Mouse (Mus musculus): ENCODE measurements around the gene Cutc. TPM values are rescaled to one million over a fixed set of nuclear protein-coding genes. Genes with fewer than 3 reads are reported as not detected.
A peak's percentile ranks its signal among the peaks of the same experiment; 100 is the strongest.

Cutc gene
- polyA plus RNA-seq, 1 experiment from 2014 or later: 11.4 TPM

DNA sequence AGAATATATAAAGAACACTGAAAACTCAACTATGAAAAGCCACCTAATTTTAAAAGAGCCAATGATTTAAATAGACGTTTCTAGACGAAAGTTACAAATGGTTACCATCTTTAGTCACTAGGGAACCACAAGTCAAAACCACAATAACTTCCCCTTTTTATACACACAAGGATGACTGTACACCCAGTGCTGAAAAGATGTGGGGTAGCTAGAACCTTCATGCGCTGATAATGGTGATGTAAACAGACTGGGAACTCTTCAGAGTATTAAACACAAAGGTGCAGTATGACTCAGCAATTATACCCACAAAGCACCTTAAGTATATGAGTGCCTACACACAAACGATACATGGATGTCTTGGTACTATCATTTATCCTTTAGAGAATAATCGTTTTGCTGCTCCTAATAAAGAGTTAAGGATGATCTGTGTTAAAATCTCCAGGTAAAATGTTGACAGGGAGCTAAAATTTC is 18.7 kb downstream of the Cutc start:
- peaks cover 3% of the 10 kb centered on the region; the same call in 1 of the 2 replicates for H3K36me3 ChIP-seq (replicated peaks)
- no peak overlapping the region for H3K9ac ChIP-seq
- H3K4me2 ChIP-seq: no peak overlapping the region
- no peak for ATAC-seq (ENCODE audit: insufficient read depth)
- H3K4me3 ChIP-seq (replicated peaks): no peak overlapping the region
- 25% methylated on average over 5 of the region's 5 CpGs for WGBS (ENCODE audit: insufficient replicate concordance)
- H3K27ac ChIP-seq (replicated peaks): no peak overlapping the region
- no peaks in the 10 kb centered on the region for H3K27me3 ChIP-seq
- peaks cover 14% of the 10 kb centered on the region for H3K4me1 ChIP-seq (replicated peaks)
- H3K9me3 ChIP-seq (replicated peaks): no peaks in the 10 kb centered on the region

DNA sequence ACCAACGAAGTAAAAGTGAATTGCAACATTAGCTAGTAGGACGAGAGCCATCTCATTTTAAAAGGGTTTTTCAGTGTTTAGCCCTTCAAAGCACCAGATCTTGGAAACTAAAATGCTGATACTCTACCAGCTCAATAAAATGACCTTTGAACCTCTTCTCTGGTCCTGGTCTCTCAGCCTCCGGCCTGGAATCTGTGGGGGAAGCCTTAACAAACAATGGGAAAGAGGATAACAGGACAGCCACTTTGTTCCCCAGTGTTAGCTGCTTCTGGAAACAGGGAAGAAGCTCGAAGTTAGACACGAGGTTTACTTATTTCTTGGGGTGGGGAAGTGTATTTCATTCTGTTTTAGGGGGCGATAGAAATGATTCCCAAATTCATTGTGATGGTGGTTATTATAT is 19.5 kb downstream of the Cutc start:
- H3K9me3 ChIP-seq (replicated peaks): no peaks in the 10 kb centered on the region
- H3K4me3 ChIP-seq (replicated peaks): no peak overlapping the region
- H3K4me1 ChIP-seq (replicated peaks): peaks cover 14% of the 10 kb centered on the region
- no peak overlapping the region for H3K27ac ChIP-seq (replicated peaks)
- ATAC-seq (ENCODE audit: insufficient read depth): no peak
- H3K27me3 ChIP-seq: no peaks in the 10 kb centered on the region
- 58% methylated on average over 6 of the region's 6 CpGs for WGBS (ENCODE audit: insufficient replicate concordance)
- peaks cover 3% of the 10 kb centered on the region; the same call in 1 of the 2 replicates for H3K36me3 ChIP-seq (replicated peaks)
- no peak overlapping the region for H3K9ac ChIP-seq
- no peak overlapping the region for H3K4me2 ChIP-seq

DNA sequence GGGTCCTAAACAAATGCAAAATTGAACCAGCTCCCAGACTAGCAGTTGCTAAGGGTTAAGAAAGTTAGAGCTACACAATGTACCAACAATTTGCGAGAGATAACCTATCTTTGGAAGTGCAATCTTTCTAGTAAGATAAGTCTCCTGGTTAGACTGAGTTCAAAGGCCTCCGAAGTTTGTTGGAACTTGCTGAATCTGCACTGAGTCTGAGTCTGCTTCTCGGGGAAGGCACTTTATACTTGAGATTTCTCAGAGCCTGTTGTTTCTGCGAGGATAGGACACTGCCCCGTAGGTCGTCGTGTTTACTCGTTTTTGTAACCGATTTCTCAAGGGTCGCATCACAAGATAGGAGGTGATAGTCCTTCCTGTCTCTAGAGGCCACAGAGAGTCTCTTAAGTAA is 22.6 kb downstream of the Cutc start:
- Histone ChIP-seq H3K4me1 (replicated peaks) (peaks cover 16% of the 10 kb centered on the region; the same call in 1 of the 2 replicates), H3K36me3 (replicated peaks) (no peaks in the 10 kb centered on the region), H3K27ac (replicated peaks) (no peak overlapping the region), H3K9me3 (replicated peaks) (no peaks in the 10 kb centered on the region), H3K4me3 (replicated peaks) (no peak overlapping the region), H3K4me2 (no peak overlapping the region; the same call in 1 of the 2 replicates), H3K9ac (no peak overlapping the region), H3K27me3 (no peaks in the 10 kb centered on the region)
- 34% methylated on average over 10 of the region's 10 CpGs for whole genome bisulfite sequencing (ENCODE audit: insufficient replicate concordance)
- ATAC-seq (ENCODE audit: insufficient read depth): no peak

DNA sequence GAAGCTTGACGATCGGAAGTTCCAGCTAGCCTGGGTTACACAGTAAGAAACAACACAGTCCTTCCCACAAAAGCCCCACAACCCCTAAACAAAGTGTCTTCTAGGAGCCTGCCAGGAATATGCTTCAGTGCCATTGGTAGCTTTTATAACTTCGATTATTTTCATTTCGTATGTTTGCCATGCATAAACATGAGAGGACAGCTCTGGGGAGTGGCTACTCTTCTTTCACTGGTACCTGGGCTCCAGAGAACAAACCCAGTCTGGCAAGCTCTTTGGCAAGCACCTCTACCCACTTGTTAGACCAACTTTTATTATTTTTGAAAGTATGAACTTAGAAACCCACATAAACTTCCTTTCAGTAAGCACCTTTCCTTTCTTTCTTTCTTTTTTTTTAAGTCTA is 23.8 kb downstream of the Cutc start:
- no peak overlapping the region for H3K9ac ChIP-seq
- H3K9me3 ChIP-seq (replicated peaks): no peaks in the 10 kb centered on the region
- no peak overlapping the region for H3K4me3 ChIP-seq (replicated peaks)
- no peaks in the 10 kb centered on the region for H3K36me3 ChIP-seq (replicated peaks)
- H3K27me3 ChIP-seq: no peaks in the 10 kb centered on the region
- H3K27ac ChIP-seq (replicated peaks): no peak overlapping the region
- no peak for ATAC-seq (ENCODE audit: insufficient read depth)
- H3K4me2 ChIP-seq: no peak overlapping the region
- H3K4me1 ChIP-seq (replicated peaks): peaks cover 15% of the 10 kb centered on the region; the same call in 1 of the 2 replicates
- 63% methylated on average over 4 of the region's 4 CpGs for WGBS (ENCODE audit: insufficient replicate concordance)

DNA sequence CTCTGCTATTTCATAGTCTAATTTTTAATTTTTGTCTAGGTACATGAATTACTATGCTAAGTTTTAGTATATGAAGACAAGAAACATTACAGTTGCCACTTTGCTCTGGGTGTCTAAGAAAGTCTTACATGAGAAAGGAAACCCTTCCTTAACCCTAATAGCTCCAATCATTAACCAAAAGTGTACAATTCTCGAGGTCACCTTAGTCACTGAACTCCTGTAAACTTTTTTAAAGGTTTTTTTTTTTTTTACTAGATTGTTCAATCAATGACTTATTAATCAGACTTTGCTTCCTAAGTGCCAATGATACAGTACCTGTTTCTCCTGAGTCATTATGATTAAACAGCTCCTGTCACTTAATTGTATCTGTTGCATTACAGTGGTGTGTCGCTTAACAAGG is 24.5 kb downstream of the Cutc start:
- Histone ChIP-seq H3K27ac (replicated peaks) (no peak overlapping the region), H3K4me1 (replicated peaks) (peaks cover 12% of the 10 kb centered on the region; the same call in 1 of the 2 replicates), H3K9ac (no peak overlapping the region), H3K4me2 (no peak overlapping the region), H3K27me3 (no peaks in the 10 kb centered on the region), H3K4me3 (replicated peaks) (no peak overlapping the region), H3K36me3 (replicated peaks) (no peaks in the 10 kb centered on the region), H3K9me3 (replicated peaks) (no peaks in the 10 kb centered on the region)
- WGBS (ENCODE audit: insufficient replicate concordance): 51% methylated on average over 2 of the region's 2 CpGs
- ATAC-seq (ENCODE audit: insufficient read depth): no peak

DNA sequence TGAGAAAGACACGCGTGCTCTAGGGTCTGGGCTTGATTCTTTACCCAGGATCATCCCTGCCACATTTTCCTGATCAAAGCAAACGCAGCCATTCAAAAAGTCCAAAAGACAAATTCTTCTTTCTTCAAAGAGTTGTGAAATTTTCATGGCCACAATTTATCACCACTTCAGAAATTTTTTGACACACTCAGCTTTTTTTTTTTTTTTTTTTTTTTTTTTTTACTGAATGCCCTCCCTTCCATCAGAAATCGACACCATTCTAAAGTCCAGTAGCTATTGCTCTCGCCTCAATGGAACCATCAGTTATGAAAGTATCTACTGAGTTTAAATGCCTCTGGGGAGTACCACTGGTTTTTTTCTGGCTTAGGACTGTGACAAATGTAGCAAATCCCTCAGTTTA is 27.6 kb downstream of the Cutc start:
- Histone ChIP-seq H3K27ac (replicated peaks) (no peak overlapping the region), H3K4me1 (replicated peaks) (peaks cover 8% of the 10 kb centered on the region; the same call in 1 of the 2 replicates), H3K27me3 (no peaks in the 10 kb centered on the region), H3K9me3 (replicated peaks) (no peaks in the 10 kb centered on the region), H3K36me3 (replicated peaks) (no peaks in the 10 kb centered on the region), H3K4me3 (replicated peaks) (no peak overlapping the region), H3K9ac (no peak overlapping the region), H3K4me2 (no peak overlapping the region)
- no peak for ATAC-seq (ENCODE audit: insufficient read depth)
- 37% methylated on average over 5 of the region's 5 CpGs for WGBS (ENCODE audit: insufficient replicate concordance)

DNA sequence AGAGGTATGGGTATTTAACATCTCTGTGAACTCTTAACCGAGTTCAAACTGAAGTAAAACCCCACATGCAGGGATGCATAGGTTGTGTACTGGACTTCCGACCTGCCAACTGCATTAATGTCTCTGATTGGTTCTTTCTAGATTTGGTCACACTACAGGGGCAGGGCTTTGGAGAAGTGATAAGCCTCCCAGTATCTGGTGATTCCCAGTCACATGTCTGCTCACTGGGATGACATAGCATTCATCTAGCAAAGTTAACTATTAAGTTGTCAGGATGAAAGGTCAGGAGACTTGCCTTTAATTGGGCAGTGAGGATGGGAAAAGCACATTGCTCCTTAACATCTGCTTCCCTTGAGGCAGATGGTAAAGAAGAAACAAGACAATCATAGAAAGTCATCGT is 29.2 kb downstream of the Cutc start, which contains the start of gene Abcc2:
Abcc2 (plus strand) TSS at position 213 of the 400 bp plus-strand sequence.
- Histone ChIP-seq H3K9ac (no peak within 1 kb of the TSS; the same call in 1 of the 2 replicates), H3K4me3 (replicated peaks) (peak within 1 kb of the TSS; percentile 34), H3K4me2 (no peak within 1 kb of the TSS; the same call in 1 of the 2 replicates), H3K27me3 (no peaks in the 10 kb centered on the region), H3K36me3 (replicated peaks) (no peaks in the 10 kb centered on the region), H3K9me3 (replicated peaks) (no peaks in the 10 kb centered on the region), H3K27ac (replicated peaks) (0 out of 2 replicates have a peak within 1 kb of the TSS, but pooled peaks have one; percentile 52), H3K4me1 (replicated peaks) (0 out of 2 replicates have a peak, but pooled peaks cover 4% of the 10 kb centered on the region)
- WGBS (ENCODE audit: insufficient replicate concordance): 52% methylated on average over 3 of the region's 3 CpGs
- peak; percentile 85 for ATAC-seq (ENCODE audit: insufficient read depth)

DNA sequence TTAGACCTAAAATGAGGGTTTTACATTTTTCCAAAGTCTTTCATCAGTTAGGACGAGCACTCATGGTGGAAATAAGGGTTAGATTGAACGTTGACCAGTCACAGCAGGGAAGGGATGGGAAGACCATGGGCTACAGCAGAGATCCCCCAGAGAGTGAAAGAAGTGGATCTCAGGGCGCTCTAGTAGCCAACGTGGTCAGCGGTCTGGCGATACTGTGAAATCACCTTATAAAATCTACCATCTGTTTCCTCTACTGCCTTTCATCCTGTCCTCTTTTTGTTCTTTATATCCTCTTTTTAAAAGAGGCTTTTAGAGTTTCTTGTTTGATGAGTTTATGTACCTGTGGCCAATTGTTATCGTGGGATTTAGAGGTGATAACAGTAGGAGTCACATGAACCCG is 32.0 kb downstream of the Cutc start:
- H3K27ac ChIP-seq (replicated peaks): no peak overlapping the region
- peak overlapping the region; percentile 34 for H3K4me3 ChIP-seq (replicated peaks)
- 0 out of 2 replicates have a peak, but pooled peaks cover 3% of the 10 kb centered on the region for H3K36me3 ChIP-seq (replicated peaks)
- no peak overlapping the region for H3K9ac ChIP-seq
- no peaks in the 10 kb centered on the region for H3K4me1 ChIP-seq (replicated peaks)
- 32% methylated on average over 8 of the region's 8 CpGs for WGBS (ENCODE audit: insufficient replicate concordance)
- no peak for ATAC-seq (ENCODE audit: insufficient read depth)
- peak overlapping the region; percentile 41 for H3K4me2 ChIP-seq
- no peaks in the 10 kb centered on the region for H3K9me3 ChIP-seq (replicated peaks)
- H3K27me3 ChIP-seq: no peaks in the 10 kb centered on the region

DNA sequence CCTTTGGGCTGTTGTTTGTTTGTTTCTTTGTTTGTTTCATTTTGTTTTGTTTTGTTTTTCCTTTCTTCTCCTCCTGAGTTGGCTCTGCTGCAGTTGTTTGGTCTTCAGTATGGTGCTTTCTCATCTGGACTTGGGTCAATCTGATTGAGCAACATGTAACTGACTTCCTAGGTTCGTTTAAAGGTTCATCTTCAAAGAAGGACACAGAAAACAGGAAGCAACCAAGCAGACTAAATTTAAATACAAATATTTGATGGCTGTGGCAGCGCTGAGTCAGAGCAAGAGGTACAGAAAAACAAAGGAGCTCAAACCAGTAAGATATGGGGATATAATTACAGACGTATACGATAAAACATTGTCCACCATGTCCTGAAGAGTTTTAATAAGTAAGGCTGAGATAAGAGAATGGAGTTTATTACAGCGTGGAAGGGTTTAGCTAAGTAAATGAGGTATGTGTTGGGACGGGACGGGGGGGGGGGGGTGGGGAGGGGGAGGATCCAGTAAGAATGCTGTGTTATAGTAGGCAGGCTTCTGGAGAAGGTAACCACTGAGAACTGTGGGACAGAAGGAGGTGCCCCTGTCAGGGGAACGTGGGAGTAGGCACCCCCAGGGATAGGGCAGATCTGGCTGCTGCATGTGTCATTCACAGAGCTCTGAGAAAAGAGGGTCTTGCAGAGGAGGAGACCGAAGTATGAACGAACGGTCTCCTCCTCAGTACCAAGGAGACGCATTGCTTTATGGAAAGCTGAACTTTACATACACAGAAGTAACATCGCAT is 33.6 kb downstream of the Cutc start:
- H3K4me1 ChIP-seq (replicated peaks): no peaks in the 10 kb centered on the region
- H3K9ac ChIP-seq: no peak overlapping the region
- 44% methylated on average over 13 of the region's 13 CpGs for WGBS (ENCODE audit: insufficient replicate concordance)
- H3K27me3 ChIP-seq: no peaks in the 10 kb centered on the region
- no peaks in the 10 kb centered on the region for H3K9me3 ChIP-seq (replicated peaks)
- ATAC-seq (ENCODE audit: insufficient read depth): no peak
- H3K36me3 ChIP-seq (replicated peaks): 0 out of 2 replicates have a peak, but pooled peaks cover 3% of the 10 kb centered on the region
- 0 out of 2 replicates have a peak overlapping the region, but pooled peaks have one; percentile 38 for H3K27ac ChIP-seq (replicated peaks)
- no peak overlapping the region for H3K4me3 ChIP-seq (replicated peaks)
- H3K4me2 ChIP-seq: peak overlapping the region; percentile 41

DNA sequence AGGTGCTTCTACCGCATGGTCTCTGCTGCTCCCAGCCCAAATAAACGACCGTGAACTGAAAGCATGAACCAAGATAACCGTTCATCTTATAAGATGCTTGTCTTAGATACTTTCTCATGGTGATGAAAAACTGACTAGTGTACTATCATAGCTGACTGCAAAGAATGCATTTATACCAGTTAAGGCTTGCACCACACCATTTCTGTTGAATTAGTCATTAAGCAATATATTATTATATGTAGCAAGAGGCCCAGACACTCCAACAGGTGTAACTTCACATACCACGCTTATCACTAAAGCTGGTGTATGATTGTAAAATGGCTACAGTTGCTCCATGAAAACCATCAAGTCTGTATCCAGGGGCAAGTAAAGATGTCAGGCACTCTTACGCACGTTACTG is 37.0 kb downstream of the Cutc start:
- Histone ChIP-seq H3K36me3 (replicated peaks) (0 out of 2 replicates have a peak, but pooled peaks cover 3% of the 10 kb centered on the region), H3K27ac (replicated peaks) (no peak overlapping the region)
- WGBS (ENCODE audit: insufficient replicate concordance): 72% methylated on average over 7 of the region's 7 CpGs

DNA sequence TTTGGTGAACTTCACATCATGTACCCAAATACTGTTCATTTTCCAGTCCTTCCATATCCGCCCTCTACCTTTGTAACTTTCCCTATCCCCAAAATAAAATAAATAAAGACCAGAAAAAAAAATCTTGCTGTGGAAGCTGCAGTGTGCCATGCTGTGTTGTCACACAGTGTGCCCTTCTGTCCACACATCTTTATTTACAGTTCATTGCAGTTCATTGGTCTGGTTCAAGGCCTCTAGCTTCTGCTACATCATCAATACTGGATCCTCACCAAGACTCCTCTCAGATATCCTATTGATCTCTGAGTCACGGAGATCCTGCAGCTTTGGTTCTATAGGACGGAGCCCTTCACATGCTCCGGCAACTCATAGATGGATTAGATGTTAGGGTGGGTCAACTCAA is 39.7 kb downstream of the Cutc start:
- Histone ChIP-seq H3K36me3 (replicated peaks) (0 out of 2 replicates have a peak, but pooled peaks cover 3% of the 10 kb centered on the region), H3K27me3 (no peaks in the 10 kb centered on the region), H3K4me2 (no peak overlapping the region), H3K9me3 (replicated peaks) (no peaks in the 10 kb centered on the region), H3K27ac (replicated peaks) (no peak overlapping the region), H3K4me1 (replicated peaks) (0 out of 2 replicates have a peak, but pooled peaks cover 2% of the 10 kb centered on the region), H3K9ac (no peak overlapping the region), H3K4me3 (replicated peaks) (no peak overlapping the region)
- no peak for ATAC-seq (ENCODE audit: insufficient read depth)
- WGBS (ENCODE audit: insufficient replicate concordance): 62% methylated on average over 4 of the region's 4 CpGs

More for the DNA sequence above, 37.0 kb downstream of the Cutc start:
- H3K4me1 ChIP-seq (replicated peaks): no peaks in the 10 kb centered on the region
- no peak overlapping the region for H3K9ac ChIP-seq
- no peak for ATAC-seq (ENCODE audit: insufficient read depth)
- no peak overlapping the region for H3K4me3 ChIP-seq (replicated peaks)
- H3K4me2 ChIP-seq: no peak overlapping the region
- no peaks in the 10 kb centered on the region for H3K27me3 ChIP-seq
- no peaks in the 10 kb centered on the region for H3K9me3 ChIP-seq (replicated peaks)

All from liver, embryonic 15.5 days (tissue).